Mouse (Mus musculus) mammary gland, adult 2 months (tissue): Measurements from ENCODE around the gene Dync2h1. TPM values are rescaled to one million over a fixed set of nuclear protein-coding genes. Genes with fewer than 3 reads are reported as not detected.

Experiments used
- polyA plus RNA-seq: library from polyadenylated mRNA; depleted of rRNA; stranded (reverse); fragments of >200 nt; gene quantifications from 2 replicates; pipeline ENCODE4 v1.2.3, GENCODE M21; 2012; ENCODE audit warnings: low replicate concordance; rRNA removed

Gene Dync2h1
- polyA plus RNA-seq: 0.44 and 1.1 TPM in 2 replicates

GRCm38 (mm10) chr9:7184172-7184896, at the start of gene Dync2h1, which contains the start of gene Dcun1d5:
TSS of gene Dync2h1 (minus strand) at chr9:7184446.
TSS of gene Dcun1d5 (plus strand) at chr9:7184520.

Other genes starting within 250 kb of the Dync2h1 start
- 18.4 and 40.1 TPM in 2 replicates for gene Dcun1d5, start 74 bp upstream of the Dync2h1 start, polyA plus RNA-seq
- gene Mmp13, start 88.1 kb upstream of the Dync2h1 start, polyA plus RNA-seq: 0.07 and 0.47 TPM in 2 replicates
- 0.51 and 1.7 TPM in 2 replicates for gene Mmp12, start 159.9 kb upstream of the Dync2h1 start, polyA plus RNA-seq
- not detected in 2 replicates for gene Mmp1b, start 203.6 kb upstream of the Dync2h1 start, polyA plus RNA-seq